In the genomic region with DNA sequence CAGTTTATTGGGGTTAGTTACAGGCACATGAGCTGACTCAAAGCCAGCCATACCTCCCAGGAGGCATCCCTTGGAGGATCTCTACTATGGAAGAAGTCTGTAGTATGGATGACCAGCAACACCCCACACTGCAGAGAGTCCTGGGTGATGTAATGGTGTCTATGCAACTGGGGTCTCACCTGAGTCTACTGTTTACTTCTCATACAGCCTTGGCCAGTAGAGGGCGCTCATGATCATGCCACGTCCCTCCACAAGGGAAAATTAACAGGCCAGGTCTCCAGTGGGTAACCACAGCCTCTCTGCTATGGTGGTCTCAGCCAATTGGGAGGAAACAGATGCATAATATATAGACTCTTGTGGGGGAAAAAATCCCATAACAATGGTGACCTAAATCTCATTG, we compare ENCODE assay signal across 9 mouse cellular contexts.
DNase-seq lines count a peak whose midpoint lies in the region; ATAC-seq and TF ChIP-seq lines count a peak whose summit lies in the region.
"Had no signal": no experiment of that assay in that cellular context is flagged by ENCODE, and none has a peak within 500 bp of the region (broad histone marks: within the 10 kb centered on the region; RNA-seq: fewer than 3 reads in every experiment).

No protein-coding gene starts in this region.

- H3K27me3 ChIP-seq in kidney, adult 2 months (replicated peaks; ENCODE audit: control insufficient read depth, insufficient read depth, low read length): no peaks in the 10 kb centered on the region
- H3K27me3 ChIP-seq in thymus, adult 2 months (ENCODE audit: control insufficient read depth, insufficient read depth, low read length): no peaks in the 10 kb centered on the region
- H3K27me3 ChIP-seq: liver, embryonic 15.5 days had no signal

- ATAC-seq in megakaryocyte, adult 5-6 weeks (ENCODE audit: poor library complexity, severe bottlenecking): peak; percentile 65

- peak; percentile 67 for TF ChIP-seq CTCF in kidney, adult 2 months (conservative IDR thresholded peaks at IDR 0.05; ENCODE audit: insufficient read depth, insufficient read length, low read depth, low read length)
- no peak for TF ChIP-seq CTCF in thymus, adult 2 months (IDR thresholded peaks at IDR 0.05; ENCODE audit: borderline replicate concordance, control insufficient read depth, extremely low read depth, insufficient read depth, low read length, poor library complexity)

- 17% methylated on average over 2 of the region's 2 CpGs for WGBS in kidney, adult 2 months
- WGBS in thymus, adult 2 months: 0% methylated on average over 2 of the region's 2 CpGs

- no peak overlapping the region for H3K27ac ChIP-seq in kidney, adult 2 months (ENCODE audit: insufficient read depth, low read depth, low read length)
- no peak overlapping the region for H3K27ac ChIP-seq in thymus, adult 2 months (ENCODE audit: control insufficient read depth, insufficient read depth, low read length)
- H3K27ac ChIP-seq: liver, embryonic 15.5 days had no signal

- peak; percentile 12 to 76 for DNase-seq in adrenal gland, adult (ENCODE audit: inconsistent age in 2 of 2, low spot score in 1 of 2)
- DNase-seq in adrenal gland, adult 8-10 months: no peak
- peak; percentile 38 for DNase-seq in kidney, adult 2 months
- no peak for DNase-seq in kidney, adult 11 months
- DNase-seq in adrenal gland, postnatal 25 days: peak; percentile 54
- DNase-seq in kidney, postnatal 4 days: peak; percentile 64 to 67
- DNase-seq in thymus, adult 2 months: peak; percentile 76

- no peak for TF ChIP-seq POLR2A in kidney, adult 2 months (IDR thresholded peaks at IDR 0.05; ENCODE audit: low read depth, low read length)
- no peak for TF ChIP-seq POLR2A in thymus, adult 2 months (IDR thresholded peaks at IDR 0.05; ENCODE audit: control insufficient read depth, extremely low read depth, insufficient read depth, low read length, poor library complexity)

- H3K4me1 ChIP-seq in kidney, adult 2 months (ENCODE audit: control insufficient read depth, insufficient read depth, low read length): no peaks in the 10 kb centered on the region
- H3K4me1 ChIP-seq in thymus, adult 2 months (replicated peaks; ENCODE audit: control insufficient read depth, insufficient read depth, low read length): peaks cover 27% of the 10 kb centered on the region
- H3K4me1 ChIP-seq: liver, embryonic 15.5 days had no signal

- H3K4me3 ChIP-seq in kidney, adult 2 months (ENCODE audit: insufficient read depth, low read depth, low read length): no peak overlapping the region
- no peak overlapping the region for H3K4me3 ChIP-seq in thymus, adult 2 months (ENCODE audit: control insufficient read depth, insufficient read depth, low read length)
- H3K4me3 ChIP-seq: liver, embryonic 15.5 days had no signal

- no peaks in the 10 kb centered on the region for H3K36me3 ChIP-seq in kidney, adult 2 months (ENCODE audit: control insufficient read depth, insufficient read depth, low read length)
- H3K36me3 ChIP-seq in thymus, adult 2 months (ENCODE audit: control insufficient read depth, insufficient read depth, low read length): no peaks in the 10 kb centered on the region
- H3K36me3 ChIP-seq: liver, embryonic 15.5 days had no signal

Comparison
In these comparisons a context has a peak if more than half of its experiments do, and no peak if none do; other contexts are left out.
1. DNase-seq: peak in adrenal gland, adult (2 of 2), kidney, adult 2 months (single experiment), adrenal gland, postnatal 25 days (single experiment), kidney, postnatal 4 days (2 of 2) and thymus, adult 2 months (single experiment); none in adrenal gland, adult 8-10 months (single experiment) and kidney, adult 11 months (single experiment).